Mouse (Mus musculus) Patski (cell line): ENCODE data around the gene Stn1. TPM values are rescaled to one million over a fixed set of nuclear protein-coding genes. Genes with fewer than 3 reads are reported as not detected.

Experiments
- ATAC-seq: fragments of 100-300 bp; one replicate; pipeline ENCODE4 v1.8.0; 2021
- CTCF ChIA-PET: fragments of 350-600 bp; sonication (Branson Sonifier 250); formaldehyde crosslinking; loops from one replicate; lab custom pipeline; 2022; ENCODE audit warnings: inconsistent platforms; lab: Charles Lee
- POLR2A ChIA-PET: fragments of 350-600 bp; sonication (Branson Sonifier 250); formaldehyde crosslinking; loops from one replicate; lab custom pipeline; 2022; ENCODE audit warnings: antibody characterized with exemption, inconsistent platforms; lab: Charles Lee
- DNase-seq: peaks from one replicate; pipeline ENCODE4 v3.0.0-alpha.2; 2011; ENCODE audit warnings: low read depth, low spot score
- H3K27me3 ChIP-seq: fragments of 371-371 bp; one replicate; pipeline ENCODE4 v1.5.1; 2021
- CTCF ChIP-seq: fragments of 100-300 bp; IDR thresholded peaks from one replicate; pipeline ENCODE4 v1.5.1; 2021
- in situ Hi-C: fragments of 300-500 bp; cut with MboI; formaldehyde crosslinking; loops from 3 replicates; pipeline ENCODE4 v1.11.1; 2018; ENCODE audit warnings: low pct_unique_long_range_greater_than_20kb, mixed read lengths
- polyA plus RNA-seq: library from polyadenylated mRNA; unstranded; gene quantifications from one replicate; pipeline ENCODE4 v1.2.3, GENCODE M21; 2021

Gene Stn1
- polyA plus RNA-seq, 1 experiment from 2014 or later: 18.3 TPM

DNA sequence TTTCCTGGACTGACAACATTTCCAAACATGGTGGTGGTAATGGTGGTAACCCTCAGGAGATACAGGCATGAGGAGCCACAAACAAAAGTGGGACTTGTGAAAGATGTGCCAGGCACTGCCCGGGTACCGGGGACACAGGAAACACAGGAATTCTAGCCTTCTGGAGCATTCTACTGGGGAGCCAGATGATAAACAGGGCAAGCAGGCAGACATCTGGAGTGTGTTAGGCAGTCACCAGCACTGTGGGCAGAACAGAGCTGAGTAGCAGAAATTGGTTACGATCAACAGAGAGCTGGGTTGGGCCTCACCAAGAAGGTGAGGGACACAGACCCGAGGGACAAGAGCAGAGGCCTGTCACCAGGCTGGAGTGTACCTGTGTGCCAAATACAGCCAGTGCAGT is 38.4 kb downstream of the Stn1 start:
- DNase-seq (no peak), ATAC-seq (no peak)
- in situ Hi-C loops: no loop called here
- H3K27me3 ChIP-seq: no peaks in the 10 kb centered on the region
- no peak for TF ChIP-seq CTCF
- POLR2A ChIA-PET: no interaction called here
- CTCF ChIA-PET: interaction anchor here (7.5 kb wide), 1 partner anchor 143 kb away, joined by 57 read pairs; no protein-coding TSS in a partner anchor

DNA sequence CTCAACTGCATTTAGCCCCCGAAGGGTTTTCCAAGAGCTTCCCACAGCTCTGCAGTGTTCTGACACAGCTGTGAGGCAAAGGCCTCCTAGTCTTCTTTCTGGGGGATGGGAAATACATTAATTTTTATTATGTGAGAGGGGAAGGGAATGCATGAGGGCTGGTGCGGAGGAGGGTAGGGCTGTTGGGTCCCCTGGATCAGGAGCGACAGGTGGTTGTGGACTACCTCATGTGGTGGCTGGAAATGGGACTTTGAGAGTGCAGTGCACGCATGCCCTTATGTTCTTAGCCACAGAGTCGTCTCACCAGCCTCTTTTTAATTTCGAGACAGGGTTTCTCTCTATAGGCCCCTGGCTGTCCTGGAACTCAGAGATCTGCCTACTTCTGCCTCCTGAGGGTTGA is 39.6 kb downstream of the Stn1 start:
- CTCF ChIA-PET: interaction anchor here (1.0 to 2.2 kb wide), 2 partner anchors 124 to 141 kb away, joined by 3 to 11 read pairs; no protein-coding TSS in a partner anchor
- ATAC-seq (no peak), DNase-seq (no peak)
- in situ Hi-C loops: no loop called here
- TF ChIP-seq CTCF: no peak
- H3K27me3 ChIP-seq: no peaks in the 10 kb centered on the region
- POLR2A ChIA-PET: interaction anchor here (0.9 kb wide), 1 partner anchor 135 kb away, joined by 3 read pairs; no protein-coding TSS in a partner anchor

DNA sequence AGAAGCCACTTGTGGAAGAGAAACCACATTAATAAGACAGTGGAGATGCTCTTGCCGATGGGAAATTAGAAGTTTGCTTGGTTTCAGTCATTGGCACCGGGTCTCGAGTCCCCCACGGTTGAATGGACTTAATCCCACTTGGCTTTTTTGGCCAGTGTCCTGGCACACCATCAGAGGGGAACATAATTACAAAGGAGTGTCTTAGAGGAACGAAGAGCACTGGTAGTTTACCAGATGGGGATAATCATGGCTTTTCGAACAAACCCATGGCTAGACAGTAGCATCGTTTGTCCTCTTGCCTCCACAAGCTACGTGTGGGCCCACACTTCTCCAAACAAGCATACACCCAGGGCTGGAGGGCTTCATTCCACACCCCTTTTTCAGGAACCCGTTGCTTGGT is 40.0 kb downstream of the Stn1 start:
- POLR2A ChIA-PET: interaction anchor here (0.9 kb wide), 1 partner anchor 135 kb away, joined by 3 read pairs; no protein-coding TSS in a partner anchor
- no peaks in the 10 kb centered on the region for H3K27me3 ChIP-seq
- TF ChIP-seq CTCF: no peak
- DNase-seq (no peak), ATAC-seq (no peak)
- in situ Hi-C loops: no loop called here
- CTCF ChIA-PET: interaction anchor here (1.0 to 2.2 kb wide), 2 partner anchors 123 to 141 kb away, joined by 3 to 11 read pairs; no protein-coding TSS in a partner anchor

DNA sequence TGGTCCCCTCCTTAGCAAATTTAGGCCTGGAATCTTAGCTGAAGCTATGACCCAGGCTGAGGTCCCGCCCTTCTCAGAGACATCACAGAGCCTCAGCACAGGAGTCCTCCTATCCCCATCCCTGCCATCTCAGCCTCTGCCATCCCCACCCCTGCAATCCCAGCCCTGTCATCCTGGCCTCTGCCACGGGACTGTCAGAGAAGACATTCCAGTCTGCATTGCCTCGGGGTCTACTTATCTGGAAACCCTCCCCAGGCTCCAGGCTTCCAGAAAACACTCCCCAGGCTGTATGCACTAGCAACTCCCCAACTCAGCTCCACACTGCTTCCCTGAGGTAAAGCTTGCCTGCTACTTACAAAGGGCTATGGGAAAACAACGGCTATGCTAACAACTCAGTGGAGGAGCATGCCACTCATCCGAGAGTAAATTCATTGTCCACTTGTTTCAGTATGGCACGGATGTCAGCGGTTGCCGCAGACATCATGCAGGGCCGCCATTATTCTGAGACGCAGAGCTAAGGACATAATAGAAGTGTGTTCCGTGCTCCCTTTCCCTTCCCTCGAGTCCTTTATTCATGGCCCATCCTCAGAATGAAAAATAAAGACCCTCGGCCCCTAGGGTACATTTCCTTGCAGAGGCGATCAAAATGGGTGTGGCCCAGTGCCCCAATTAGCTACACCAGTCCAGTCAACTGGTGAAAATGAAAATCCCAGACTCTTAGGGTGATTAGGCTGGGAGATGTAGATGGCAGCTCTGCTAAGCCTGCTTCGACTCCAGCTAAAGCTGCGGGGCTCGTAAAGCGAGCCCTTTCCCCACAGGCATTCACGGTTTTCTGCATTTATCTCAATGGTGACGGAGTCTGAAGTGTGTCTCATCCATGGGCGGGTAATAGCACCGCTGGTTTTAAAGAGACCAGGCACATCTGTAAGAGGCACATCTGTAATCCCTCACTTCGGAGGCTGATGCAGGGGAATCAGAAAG is 44.0 kb downstream of the Stn1 start:
- CTCF ChIA-PET: interaction anchor here (2.5 to 2.8 kb wide), 2 partner anchors 9 to 137 kb away, joined by 8 to 13 read pairs; no protein-coding TSS in a partner anchor
- POLR2A ChIA-PET: no interaction called here
- DNase-seq (no peak), ATAC-seq (no peak)
- H3K27me3 ChIP-seq: no peaks in the 10 kb centered on the region
- no peak for TF ChIP-seq CTCF
- in situ Hi-C loops: no loop called here

DNA sequence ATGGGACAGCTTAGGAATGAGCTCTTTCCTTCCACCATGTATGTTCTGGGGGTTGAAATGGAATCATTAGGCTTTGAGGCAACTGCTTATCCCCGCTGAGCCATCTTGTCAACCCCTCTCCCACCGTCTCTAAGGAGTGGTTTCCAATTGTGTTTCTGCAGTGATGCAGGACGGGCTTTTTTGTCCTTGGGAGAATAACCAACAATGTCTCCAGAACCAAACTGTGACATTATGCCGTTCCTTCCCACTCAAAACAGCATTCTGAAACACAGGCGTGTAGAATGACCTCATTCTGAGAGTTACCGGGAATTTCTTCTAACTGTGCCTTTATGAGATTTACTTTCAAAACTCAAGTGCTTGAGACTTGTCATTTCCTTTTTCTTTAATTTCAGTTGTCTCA is 44.9 kb downstream of the Stn1 start:
- no peak for TF ChIP-seq CTCF
- in situ Hi-C loops: no loop called here
- DNase-seq (no peak), ATAC-seq (no peak)
- CTCF ChIA-PET: interaction anchor here (2.5 to 2.8 kb wide), 2 partner anchors 10 to 136 kb away, joined by 8 to 13 read pairs; no protein-coding TSS in a partner anchor
- H3K27me3 ChIP-seq: no peaks in the 10 kb centered on the region
- POLR2A ChIA-PET: interaction anchor here (0.6 kb wide), 1 partner anchor 51 kb away, joined by 4 read pairs; no protein-coding TSS in a partner anchor

DNA sequence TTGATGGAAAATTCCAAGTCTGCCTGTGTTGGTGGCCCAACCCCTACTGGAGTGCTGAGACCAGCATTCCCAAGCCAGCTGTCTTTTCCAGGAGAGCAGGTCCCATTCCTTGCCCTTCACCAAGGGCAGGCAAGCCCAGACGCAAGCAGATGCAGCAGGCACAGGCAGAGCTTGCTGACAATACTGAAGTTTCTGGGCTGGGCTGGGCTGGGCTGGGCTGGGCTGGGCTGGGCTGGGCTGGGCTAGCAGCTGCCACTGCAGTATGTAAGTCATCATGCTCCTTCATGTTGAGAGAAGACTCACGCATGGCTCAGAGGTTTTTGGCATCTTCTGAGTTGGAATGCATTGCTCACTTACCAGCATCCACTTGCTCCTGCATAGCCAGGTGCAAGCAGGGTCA is 45.5 kb downstream of the Stn1 start:
- H3K27me3 ChIP-seq: no peaks in the 10 kb centered on the region

DNA sequence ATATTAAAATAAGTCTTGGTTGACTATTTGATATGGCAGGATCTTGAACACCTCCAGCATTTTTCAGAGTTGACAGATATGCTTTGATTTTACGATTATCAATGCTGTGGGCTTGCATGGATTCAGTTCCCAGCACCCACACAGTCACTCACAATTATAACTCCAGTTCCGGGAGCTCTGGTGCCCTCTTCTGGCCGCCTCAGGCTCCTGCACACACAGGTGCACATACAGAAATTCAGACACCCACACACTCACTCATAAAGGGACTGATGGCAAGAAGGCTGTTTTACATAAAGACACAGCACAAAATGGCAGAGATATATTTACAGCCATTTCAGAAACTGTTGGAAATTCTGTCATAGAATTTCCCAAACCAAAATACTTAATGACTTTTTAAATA is 48.1 kb downstream of the Stn1 start:
- CTCF ChIA-PET: interaction anchor here (2.0 kb wide), 1 partner anchor 133 kb away, joined by 9 read pairs; no protein-coding TSS in a partner anchor
- POLR2A ChIA-PET: no interaction called here
- TF ChIP-seq CTCF: no peak
- H3K27me3 ChIP-seq: no peaks in the 10 kb centered on the region
- in situ Hi-C loops: loop anchor here (10.0 kb wide), 1 partner anchor 124 kb away; no protein-coding TSS in a partner anchor
- DNase-seq (no peak), ATAC-seq (no peak)

More for the DNA sequence above, 45.5 kb downstream of the Stn1 start:
- no peak for TF ChIP-seq CTCF
- in situ Hi-C loops: no loop called here
- ATAC-seq (peak; percentile 73), DNase-seq (peak; percentile 24)
- POLR2A ChIA-PET: interaction anchor here (0.5 kb wide), 1 partner anchor 198 kb away, joined by 3 read pairs; no protein-coding TSS in a partner anchor
- CTCF ChIA-PET: interaction anchor here (2.5 to 2.8 kb wide), 2 partner anchors 11 to 136 kb away, joined by 8 to 13 read pairs; no protein-coding TSS in a partner anchor

DNA sequence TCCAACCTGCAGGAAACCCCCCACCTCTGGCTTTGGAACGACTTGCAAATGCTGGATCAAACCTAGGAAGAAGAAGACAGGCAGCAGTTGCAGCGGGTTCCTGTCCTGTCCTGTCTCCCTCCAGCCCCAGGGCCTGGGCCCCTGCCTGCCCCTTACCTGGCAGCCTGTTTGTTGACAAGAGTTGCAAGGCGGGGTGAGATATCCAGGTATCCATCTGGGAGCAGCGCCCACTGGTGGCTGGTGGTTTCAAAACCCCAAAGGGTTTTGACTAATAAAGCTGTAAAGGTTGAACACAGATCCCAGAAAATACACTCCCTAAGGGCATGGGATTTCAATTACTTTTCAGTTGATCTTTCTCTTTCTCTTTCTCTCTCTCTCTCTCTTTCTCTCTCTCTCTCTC is 49.1 kb downstream of the Stn1 start:
- H3K27me3 ChIP-seq: no peaks in the 10 kb centered on the region
- ChIA-PET CTCF (interaction anchor here (2.0 kb wide), 1 partner anchor 132 kb away, joined by 9 read pairs; no protein-coding TSS in a partner anchor), POLR2A (no interaction called here)
- no peak for TF ChIP-seq CTCF
- in situ Hi-C loops: loop anchor here (10.0 kb wide), 1 partner anchor 123 kb away; no protein-coding TSS in a partner anchor
- DNase-seq (no peak), ATAC-seq (no peak)

DNA sequence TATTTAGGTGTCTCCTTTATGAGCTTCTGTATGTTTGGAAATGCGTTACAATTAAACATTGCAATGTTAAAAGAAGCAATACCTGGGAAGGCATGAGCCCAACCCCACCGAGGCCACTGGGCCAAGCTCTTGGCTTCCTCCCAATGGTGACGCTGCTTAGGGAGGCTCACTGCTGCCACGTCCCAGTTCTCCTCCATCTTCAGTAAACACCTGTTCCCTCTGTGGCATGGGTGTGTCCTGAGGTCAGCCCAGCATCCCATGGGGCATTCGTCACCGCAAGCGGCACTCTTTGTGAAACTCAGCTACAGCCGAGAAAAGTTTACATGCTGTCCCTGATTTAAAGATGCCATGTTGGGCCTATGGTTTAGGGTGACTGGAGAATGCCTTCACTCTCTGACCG is 49.7 kb downstream of the Stn1 start:
- TF ChIP-seq CTCF: no peak
- POLR2A ChIA-PET: no interaction called here
- DNase-seq: no peak
- H3K27me3 ChIP-seq: no peaks in the 10 kb centered on the region
- in situ Hi-C loops: loop anchor here (10.0 kb wide), 1 partner anchor 123 kb away; no protein-coding TSS in a partner anchor
- CTCF ChIA-PET: interaction anchor here (1.0 to 2.9 kb wide), 4 partner anchors 9 to 131 kb away, joined by 3 to 11 read pairs (median 4); no protein-coding TSS in a partner anchor
- ATAC-seq: no peak

DNA sequence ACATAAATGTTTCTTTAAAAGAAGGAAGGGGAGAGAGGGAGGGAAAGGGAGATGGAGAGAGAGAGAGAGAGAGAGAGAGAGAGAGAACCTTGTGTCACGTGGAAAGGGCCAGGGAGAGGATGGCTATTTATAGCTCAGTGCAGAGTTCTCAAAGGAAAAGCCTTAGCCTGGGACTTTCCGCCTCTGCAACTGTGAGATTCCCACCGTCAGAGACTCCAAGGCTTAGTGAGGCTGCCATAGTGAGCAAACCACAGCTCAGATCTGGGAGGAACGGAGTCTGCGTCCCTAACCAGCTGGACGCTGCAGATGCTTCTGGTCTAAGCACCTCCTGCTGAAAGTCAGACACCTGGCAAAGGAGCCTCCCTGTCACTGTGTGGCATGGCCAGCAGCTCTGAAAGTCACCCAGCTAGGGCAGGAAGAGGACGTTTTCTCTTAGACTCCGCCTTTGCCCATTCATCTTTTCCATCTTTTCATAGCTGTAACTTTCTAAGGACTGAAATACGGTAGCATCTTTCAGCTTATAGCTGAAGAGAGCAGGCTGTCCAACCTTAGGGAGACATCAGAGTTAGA is 51.2 kb downstream of the Stn1 start:
- in situ Hi-C loops: loop anchor here (10.0 kb wide), 1 partner anchor 121 kb away; no protein-coding TSS in a partner anchor
- ATAC-seq (peak; percentile 35), DNase-seq (no peak)
- POLR2A ChIA-PET: no interaction called here
- CTCF ChIA-PET: interaction anchor here (0.5 to 2.9 kb wide), 8 partner anchors 11 to 1536 kb away, joined by 3 to 11 read pairs (median 3); no protein-coding TSS in a partner anchor
- no peaks in the 10 kb centered on the region for H3K27me3 ChIP-seq
- TF ChIP-seq CTCF: no peak
